Mouse (Mus musculus): Measurements from ENCODE around the gene Rubcnl. TPM values are rescaled to one million over a fixed set of nuclear protein-coding genes. Genes with fewer than 3 reads are reported as not detected.
A peak's percentile ranks its signal among the peaks of the same experiment; 100 is the strongest.

Gene Rubcnl
- polyA plus RNA-seq (2016; fragmentation: Nextera tagmentation; extraction: Ambion mirVana), result 0.15 and 0.36 TPM in 2 replicates

DNA sequence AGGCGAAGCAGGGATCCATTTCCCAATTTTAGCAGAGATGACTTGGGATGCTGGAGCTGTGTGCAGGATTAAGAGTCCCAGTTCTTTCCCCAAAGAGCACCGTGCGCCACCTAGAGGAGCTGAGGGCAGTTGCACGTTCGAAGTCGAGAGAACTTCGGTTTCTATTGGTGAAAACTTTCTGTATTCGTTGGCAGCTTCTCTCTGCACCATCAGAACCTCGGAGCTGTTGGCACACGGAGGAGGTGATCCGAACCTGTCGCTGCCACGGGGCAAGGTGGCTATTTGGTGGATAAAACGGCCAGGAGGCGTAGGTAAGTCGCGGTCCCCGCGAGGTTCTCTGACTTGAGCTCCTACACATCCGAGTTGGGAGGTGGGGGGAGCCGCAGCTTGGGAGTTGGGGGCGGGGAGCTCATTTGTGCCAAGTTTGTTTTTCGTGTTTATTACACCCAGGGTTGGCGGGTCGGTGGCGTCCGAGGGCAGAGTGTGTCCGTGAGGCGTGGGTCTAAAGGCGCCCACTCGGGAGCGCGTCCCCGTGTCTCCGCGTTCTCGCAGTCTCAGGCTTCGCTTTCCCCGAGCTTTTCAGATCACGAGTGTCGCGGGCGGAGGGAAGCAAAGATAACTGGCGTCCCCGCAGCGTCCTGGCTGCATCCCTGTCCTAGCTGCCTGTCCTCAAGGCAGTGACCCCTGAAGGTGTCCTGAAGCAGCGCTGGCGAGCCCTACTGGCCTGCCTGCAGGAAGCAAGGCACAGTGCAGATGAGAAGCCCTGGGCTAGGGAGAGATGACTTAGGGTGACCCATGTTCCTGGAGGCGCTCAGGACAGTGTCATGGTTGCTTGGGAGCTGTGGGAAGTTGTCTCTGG is at the start of gene Rubcnl:
Rubcnl (plus strand) TSS at position 172 of the 859 bp plus-strand sequence.
- peaks cover 9% of the 10 kb centered on the region; the same call in 1 of the 2 replicates for H3K4me1 ChIP-seq
- peak within 1 kb of the TSS; percentile 72 for H3K4me3 ChIP-seq
- no peaks in the 10 kb centered on the region for H3K9me3 ChIP-seq
- peak within 1 kb of the TSS; percentile 75 for H3K27ac ChIP-seq
- WGBS, result 2% methylated on average over 49 of the region's 49 CpGs
- H3K36me3 ChIP-seq (replicated peaks), result no peaks in the 10 kb centered on the region
- DNase-seq (ENCODE audit: extremely low spot score, low spot score), result peak; percentile 70
- peaks cover 12% of the 10 kb centered on the region for H3K27me3 ChIP-seq (ENCODE audit: poor library complexity, severe bottlenecking)

DNA sequence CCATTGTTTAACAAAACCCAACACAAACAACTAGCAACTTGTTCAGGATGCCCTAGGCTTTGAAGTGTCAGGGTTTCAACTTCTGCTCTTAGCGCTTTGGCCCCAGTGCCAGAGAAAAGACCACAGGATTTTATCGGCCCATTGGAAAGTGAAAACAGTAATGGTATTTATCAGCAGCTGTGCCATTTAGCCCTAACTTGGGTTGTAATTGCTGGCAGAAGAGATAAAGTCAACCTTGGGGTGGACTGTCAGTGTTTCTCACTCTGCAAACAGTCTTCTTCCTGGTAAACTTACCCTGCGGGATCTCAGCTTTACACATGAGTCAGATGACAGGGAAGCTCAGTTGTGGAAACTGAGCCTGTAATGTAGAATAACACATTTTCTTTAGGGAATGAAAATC is 43.6 kb upstream of the Rubcnl start:
- Histone ChIP-seq H3K36me3 (replicated peaks) (no peaks in the 10 kb centered on the region), H3K9me3 (no peaks in the 10 kb centered on the region), H3K4me3 (no peak overlapping the region), H3K27ac (no peak overlapping the region), H3K4me1 (no peaks in the 10 kb centered on the region), H3K27me3 (ENCODE audit: poor library complexity, severe bottlenecking) (no peaks in the 10 kb centered on the region)
- DNase-seq (ENCODE audit: extremely low spot score, low spot score), result no peak
- 72% methylated on average over 3 of the region's 3 CpGs for WGBS

DNA sequence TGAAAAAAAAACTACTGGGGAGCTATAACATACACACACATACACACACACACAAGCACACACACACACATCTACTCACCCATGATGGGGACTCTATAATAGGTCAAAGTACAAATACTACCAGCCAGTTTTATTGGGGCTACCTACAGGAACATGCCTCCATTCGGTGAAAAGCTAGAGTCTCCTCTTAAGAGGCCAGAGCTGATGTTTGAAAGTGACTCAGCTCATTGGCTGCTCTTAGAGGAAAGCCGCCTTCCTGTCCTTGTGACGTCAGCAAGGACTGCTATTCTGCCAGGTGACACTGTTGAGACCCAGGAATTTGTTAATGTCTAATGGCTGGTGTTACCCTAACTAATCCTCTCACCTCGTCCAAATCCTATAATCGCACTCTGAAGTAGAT is 43.1 kb upstream of the Rubcnl start:
- H3K36me3 ChIP-seq (replicated peaks), result no peaks in the 10 kb centered on the region
- H3K27ac ChIP-seq, result no peak overlapping the region
- no peaks in the 10 kb centered on the region for H3K9me3 ChIP-seq
- no peak overlapping the region for H3K4me3 ChIP-seq
- H3K4me1 ChIP-seq, result no peaks in the 10 kb centered on the region
- WGBS, result 88% methylated on average over 5 of the region's 5 CpGs
- no peak for DNase-seq (ENCODE audit: extremely low spot score, low spot score)
- no peaks in the 10 kb centered on the region for H3K27me3 ChIP-seq (ENCODE audit: poor library complexity, severe bottlenecking)

DNA sequence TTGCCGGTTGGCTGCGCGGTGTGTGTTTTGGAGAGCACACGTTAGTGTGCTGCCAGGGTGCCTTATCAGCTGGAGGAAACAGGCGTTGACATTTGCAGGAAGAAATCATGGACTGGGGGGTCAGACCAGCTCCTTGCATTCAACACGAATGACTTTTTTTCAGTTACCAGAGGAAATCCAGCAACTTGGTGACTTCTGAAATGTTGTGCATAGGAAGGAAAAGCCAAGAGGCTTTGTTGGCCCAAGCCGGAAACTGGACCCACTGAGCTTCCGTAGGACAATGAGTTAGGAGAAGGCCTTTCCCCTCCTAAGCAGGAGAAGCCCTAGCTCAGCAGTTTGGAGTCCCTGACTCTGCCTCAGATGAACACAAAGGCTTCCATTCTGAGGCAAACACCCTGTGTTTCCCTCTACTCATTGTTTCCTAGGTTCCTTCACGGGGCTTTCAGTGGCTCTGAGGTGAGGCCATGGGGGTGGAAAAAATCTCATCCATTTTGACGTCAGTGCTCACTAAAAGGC is 41.6 kb upstream of the Rubcnl start:
- no peak for DNase-seq (ENCODE audit: extremely low spot score, low spot score)
- H3K36me3 ChIP-seq (replicated peaks), result no peaks in the 10 kb centered on the region
- no peaks in the 10 kb centered on the region for H3K27me3 ChIP-seq (ENCODE audit: poor library complexity, severe bottlenecking)
- WGBS, result 78% methylated on average over 10 of the region's 10 CpGs
- H3K27ac ChIP-seq, result no peak overlapping the region
- H3K4me1 ChIP-seq, result no peaks in the 10 kb centered on the region
- H3K9me3 ChIP-seq, result no peaks in the 10 kb centered on the region
- no peak overlapping the region for H3K4me3 ChIP-seq

DNA sequence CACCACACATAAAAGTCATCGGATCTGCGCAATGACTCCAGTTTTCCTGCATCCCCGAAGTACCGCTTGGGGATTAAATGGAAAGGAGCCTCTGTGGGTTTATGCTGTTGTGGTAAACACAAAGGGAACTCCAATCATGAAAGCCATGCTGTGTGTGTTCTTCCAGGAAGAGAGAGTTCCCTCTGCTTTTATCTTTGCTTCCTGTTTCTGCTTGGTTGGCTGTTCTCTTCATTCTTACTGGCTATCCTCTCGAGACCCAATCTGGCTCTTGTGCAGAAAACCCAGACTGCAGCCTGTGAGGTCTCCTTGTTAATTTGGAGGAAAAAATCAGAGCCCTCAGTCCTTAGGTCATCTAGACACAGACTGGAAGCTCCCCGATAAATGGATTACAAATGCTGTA is 38.9 kb upstream of the Rubcnl start:
- H3K27me3 ChIP-seq (ENCODE audit: poor library complexity, severe bottlenecking), result no peaks in the 10 kb centered on the region
- no peaks in the 10 kb centered on the region for H3K9me3 ChIP-seq
- no peak overlapping the region for H3K4me3 ChIP-seq
- no peaks in the 10 kb centered on the region for H3K36me3 ChIP-seq (replicated peaks)
- DNase-seq (ENCODE audit: extremely low spot score, low spot score), result no peak
- no peaks in the 10 kb centered on the region for H3K4me1 ChIP-seq
- H3K27ac ChIP-seq, result no peak overlapping the region
- WGBS, result 79% methylated on average over 6 of the region's 6 CpGs

DNA sequence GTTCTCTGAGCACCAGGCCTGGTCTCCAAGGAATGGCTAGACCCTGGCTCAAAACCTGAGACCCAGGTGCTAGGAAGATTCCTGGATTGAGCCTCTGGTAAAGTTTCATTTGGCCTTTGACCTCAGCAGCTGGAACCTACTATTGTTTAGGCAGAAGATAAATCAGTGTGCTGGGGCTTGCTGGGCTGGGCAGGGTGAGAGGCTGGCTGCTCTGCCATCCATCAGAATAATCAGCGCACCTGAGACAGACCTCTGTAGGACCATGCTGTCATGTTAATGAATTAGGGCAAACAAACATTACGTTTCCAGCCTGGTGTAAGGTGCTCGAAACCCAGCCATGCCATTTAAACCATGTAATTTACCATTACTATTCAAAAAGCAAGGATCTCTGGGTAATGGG is 34.8 kb upstream of the Rubcnl start:
- no peak overlapping the region for H3K4me3 ChIP-seq
- DNase-seq (ENCODE audit: extremely low spot score, low spot score), result no peak
- WGBS, result 74% methylated on average over 3 of the region's 3 CpGs
- H3K27ac ChIP-seq, result no peak overlapping the region
- H3K4me1 ChIP-seq, result peaks cover 6% of the 10 kb centered on the region; the same call in 1 of the 2 replicates
- no peaks in the 10 kb centered on the region for H3K36me3 ChIP-seq (replicated peaks)
- H3K9me3 ChIP-seq, result no peaks in the 10 kb centered on the region
- H3K27me3 ChIP-seq (ENCODE audit: poor library complexity, severe bottlenecking), result no peaks in the 10 kb centered on the region

DNA sequence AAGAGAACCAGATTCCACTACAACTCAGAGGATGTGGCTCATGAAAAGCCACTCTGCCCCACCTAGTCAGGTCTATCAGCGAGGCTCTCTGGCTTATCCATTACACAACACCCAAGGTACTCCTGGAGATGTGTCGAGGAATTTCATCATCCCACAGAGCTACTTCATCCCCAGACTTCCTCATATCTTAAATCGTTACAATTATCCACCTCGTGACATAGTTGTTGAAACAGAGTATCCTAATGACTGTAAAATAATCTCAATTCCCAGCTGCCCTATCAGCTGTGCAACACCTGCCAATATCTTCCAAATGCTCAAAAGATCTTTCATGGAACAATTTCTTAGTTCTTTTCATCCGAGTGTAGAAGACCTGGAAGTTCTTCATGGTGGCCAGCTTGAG is 32.7 kb upstream of the Rubcnl start:
- H3K4me1 ChIP-seq, result peaks cover 10% of the 10 kb centered on the region; the same call in 1 of the 2 replicates
- no peak overlapping the region for H3K4me3 ChIP-seq
- no peaks in the 10 kb centered on the region for H3K36me3 ChIP-seq (replicated peaks)
- DNase-seq (ENCODE audit: extremely low spot score, low spot score), result no peak
- no peaks in the 10 kb centered on the region for H3K27me3 ChIP-seq (ENCODE audit: poor library complexity, severe bottlenecking)
- no peaks in the 10 kb centered on the region for H3K9me3 ChIP-seq
- 89% methylated on average over 5 of the region's 5 CpGs for WGBS
- no peak overlapping the region for H3K27ac ChIP-seq

DNA sequence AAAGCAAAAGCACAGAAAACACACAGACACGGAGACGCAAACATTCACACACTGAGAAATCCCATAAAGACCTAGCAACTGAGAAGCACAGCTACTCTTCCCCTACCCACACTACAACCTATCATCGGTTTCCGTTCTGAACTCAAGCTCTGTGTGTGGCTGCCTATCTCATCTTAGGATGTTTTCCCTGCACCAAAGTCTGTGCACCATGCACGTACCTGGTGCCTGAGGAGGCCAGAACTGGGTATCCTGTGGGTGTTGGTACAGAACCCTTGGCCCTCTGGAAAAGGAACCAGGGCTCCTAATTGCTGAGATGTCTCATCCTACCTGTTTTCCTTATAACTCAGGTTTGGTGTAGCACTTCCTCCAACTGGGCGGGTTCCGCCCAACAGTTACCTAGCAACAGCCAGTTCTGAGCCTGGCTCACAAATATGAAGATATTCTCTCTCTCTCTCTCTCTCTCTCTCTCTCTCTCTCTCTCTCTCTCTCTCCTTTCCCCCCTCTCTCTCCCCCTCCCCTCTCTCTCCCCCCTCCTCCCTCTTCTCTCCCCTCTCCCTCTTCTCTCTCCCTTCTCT is 30.9 kb upstream of the Rubcnl start:
- peaks cover 10% of the 10 kb centered on the region; the same call in 1 of the 2 replicates for H3K4me1 ChIP-seq
- H3K9me3 ChIP-seq, result no peaks in the 10 kb centered on the region
- whole genome bisulfite sequencing, result 82% methylated on average over 7 of the region's 7 CpGs
- H3K36me3 ChIP-seq (replicated peaks), result no peaks in the 10 kb centered on the region
- no peak overlapping the region for H3K27ac ChIP-seq
- no peaks in the 10 kb centered on the region for H3K27me3 ChIP-seq (ENCODE audit: poor library complexity, severe bottlenecking)
- H3K4me3 ChIP-seq, result no peak overlapping the region
- DNase-seq (ENCODE audit: extremely low spot score, low spot score), result no peak

DNA sequence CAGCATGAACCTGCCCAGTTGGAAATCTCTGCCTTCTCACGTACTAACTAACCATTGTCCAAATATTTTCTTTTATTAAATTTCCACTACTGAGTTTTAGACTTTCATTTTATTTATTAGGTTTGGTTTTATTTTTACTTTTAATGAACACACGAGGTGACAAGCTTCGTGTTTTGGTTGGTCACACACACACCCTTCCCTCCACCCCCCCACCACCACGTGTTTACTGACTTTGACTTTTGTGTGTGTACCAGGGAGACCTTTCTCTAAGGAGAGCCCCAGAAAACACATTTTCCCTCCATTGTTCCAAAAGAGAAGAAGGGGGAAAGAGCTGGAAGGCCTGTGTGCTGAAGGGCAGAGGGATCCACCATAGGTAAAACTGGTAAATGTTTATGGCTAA is 30.2 kb upstream of the Rubcnl start:
- WGBS, result 64% methylated on average over 4 of the region's 4 CpGs
- no peak for DNase-seq (ENCODE audit: extremely low spot score, low spot score)

DNA sequence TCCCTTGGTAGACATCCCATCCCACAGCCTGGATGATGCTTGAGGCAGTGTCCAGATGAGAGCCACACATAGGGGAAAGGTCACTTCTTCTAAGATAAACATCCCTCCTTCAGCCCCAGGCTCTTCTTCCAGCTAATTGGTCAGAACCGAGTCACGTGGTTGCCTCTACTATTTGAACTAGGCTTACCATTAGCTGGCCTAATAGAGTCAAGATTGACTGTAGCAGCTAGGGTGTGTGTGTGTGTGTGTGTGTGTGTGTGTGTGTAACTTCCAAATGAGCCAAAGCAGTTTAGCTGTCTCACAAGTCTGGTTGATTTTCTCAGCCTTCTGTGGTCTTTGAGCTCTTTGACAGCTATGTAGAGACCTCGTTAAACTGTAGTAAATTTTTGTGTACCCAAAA is 29.3 kb upstream of the Rubcnl start:
- WGBS, result 73% methylated on average over 3 of the region's 3 CpGs
- no peak overlapping the region for H3K27ac ChIP-seq
- no peaks in the 10 kb centered on the region for H3K9me3 ChIP-seq
- DNase-seq (ENCODE audit: extremely low spot score, low spot score), result no peak
- H3K4me3 ChIP-seq, result no peak overlapping the region
- peaks cover 10% of the 10 kb centered on the region; the same call in 1 of the 2 replicates for H3K4me1 ChIP-seq
- no peaks in the 10 kb centered on the region for H3K27me3 ChIP-seq (ENCODE audit: poor library complexity, severe bottlenecking)
- H3K36me3 ChIP-seq (replicated peaks), result no peaks in the 10 kb centered on the region

More for the DNA sequence above, 30.2 kb upstream of the Rubcnl start:
- no peak overlapping the region for H3K27ac ChIP-seq
- no peaks in the 10 kb centered on the region for H3K27me3 ChIP-seq (ENCODE audit: poor library complexity, severe bottlenecking)
- no peaks in the 10 kb centered on the region for H3K36me3 ChIP-seq (replicated peaks)
- H3K4me1 ChIP-seq, result peaks cover 10% of the 10 kb centered on the region; the same call in 1 of the 2 replicates
- no peak overlapping the region for H3K4me3 ChIP-seq
- H3K9me3 ChIP-seq, result no peaks in the 10 kb centered on the region

DNA sequence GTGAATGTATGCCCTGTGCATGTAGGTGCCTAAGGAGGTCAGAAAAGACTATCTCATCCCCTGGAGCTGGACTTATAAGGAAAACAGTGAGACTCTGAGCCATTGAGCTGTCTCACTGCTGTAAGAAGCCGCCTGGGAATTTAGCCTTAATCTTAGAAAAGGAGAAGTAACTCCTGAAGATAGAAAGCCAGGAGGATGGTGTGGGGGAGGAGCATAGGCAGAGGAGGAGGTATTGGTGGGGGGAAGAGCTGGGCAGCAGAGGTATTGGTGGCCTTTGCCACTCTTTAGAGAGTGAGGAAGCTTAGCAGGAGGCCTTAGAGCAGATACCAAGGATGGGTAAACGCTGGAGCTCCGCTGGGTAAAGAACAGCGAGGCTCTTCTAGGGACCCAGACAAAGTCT is 26.5 kb upstream of the Rubcnl start:
- Histone ChIP-seq H3K9me3 (no peaks in the 10 kb centered on the region), H3K27me3 (ENCODE audit: poor library complexity, severe bottlenecking) (no peaks in the 10 kb centered on the region), H3K27ac (no peak overlapping the region), H3K4me3 (no peak overlapping the region), H3K4me1 (peaks cover 10% of the 10 kb centered on the region; the same call in 1 of the 2 replicates), H3K36me3 (replicated peaks) (no peaks in the 10 kb centered on the region)
- no peak for DNase-seq (ENCODE audit: extremely low spot score, low spot score)
- 47% methylated on average over 4 of the region's 4 CpGs for WGBS

DNA sequence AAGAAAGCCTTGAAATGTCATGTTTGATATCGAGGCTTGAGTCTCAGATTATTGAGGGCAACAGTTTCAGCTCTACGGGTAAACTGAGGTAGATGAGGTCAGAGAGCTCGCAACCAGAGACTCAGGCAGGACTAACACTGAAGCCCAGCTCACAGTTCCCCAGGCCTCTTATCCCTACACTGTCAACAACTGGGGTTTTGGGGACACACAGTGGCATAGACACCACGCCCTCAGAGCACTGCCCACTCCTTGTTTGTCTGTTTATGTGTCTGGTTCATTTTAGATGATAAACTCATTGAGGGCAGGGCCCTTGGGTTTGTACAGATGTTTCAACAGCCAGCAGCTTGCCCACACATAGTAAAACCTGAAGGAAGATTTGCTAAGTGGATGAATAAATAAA is 25.9 kb upstream of the Rubcnl start:
- H3K27me3 ChIP-seq (ENCODE audit: poor library complexity, severe bottlenecking), result no peaks in the 10 kb centered on the region
- WGBS, result 88% methylated on average over 4 of the region's 4 CpGs
- H3K9me3 ChIP-seq, result no peaks in the 10 kb centered on the region
- peaks cover 10% of the 10 kb centered on the region; the same call in 1 of the 2 replicates for H3K4me1 ChIP-seq
- H3K4me3 ChIP-seq, result no peak overlapping the region
- H3K27ac ChIP-seq, result no peak overlapping the region
- no peak for DNase-seq (ENCODE audit: extremely low spot score, low spot score)
- H3K36me3 ChIP-seq (replicated peaks), result no peaks in the 10 kb centered on the region

DNA sequence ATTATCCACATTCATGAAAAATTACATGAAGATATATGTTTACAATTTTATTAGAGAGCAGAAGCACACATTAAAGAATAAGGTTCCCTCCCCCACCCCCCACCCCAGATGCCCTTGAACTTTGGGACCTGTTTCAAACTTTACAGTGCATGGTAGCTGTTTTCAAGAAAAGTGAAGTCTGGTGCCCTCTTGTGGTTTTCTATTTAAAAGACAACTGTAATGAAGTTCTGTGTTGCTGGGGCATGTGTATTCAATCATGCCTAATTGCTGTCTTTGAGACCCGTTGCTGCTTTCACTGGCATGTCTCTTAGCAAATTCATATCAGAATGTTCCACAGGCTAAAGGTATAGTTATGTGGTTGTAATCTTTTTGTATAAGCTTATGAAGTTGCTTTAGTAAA is 25.3 kb upstream of the Rubcnl start:
- no peaks in the 10 kb centered on the region for H3K36me3 ChIP-seq (replicated peaks)
- DNase-seq (ENCODE audit: extremely low spot score, low spot score), result no peak
- no peaks in the 10 kb centered on the region for H3K9me3 ChIP-seq
- H3K27me3 ChIP-seq (ENCODE audit: poor library complexity, severe bottlenecking), result no peaks in the 10 kb centered on the region
- WGBS, result 2% methylated on average over 1 of the region's 1 CpGs
- no peak overlapping the region for H3K4me3 ChIP-seq
- H3K27ac ChIP-seq, result no peak overlapping the region
- H3K4me1 ChIP-seq, result 0 out of 2 replicates have a peak, but pooled peaks cover 4% of the 10 kb centered on the region
